Mouse (Mus musculus): Measurements from ENCODE around the gene Dop1b. TPM values are rescaled to one million over a fixed set of nuclear protein-coding genes. Genes with fewer than 3 reads are reported as not detected.

The Dop1b gene
- polyA plus RNA-seq, 2 experiments, result 13.0 to 18.9 TPM

GRCm38 (mm10) chr16:93691206-93691841 lies 20.4 kb upstream of the Dop1b start:
- no peak for ATAC-seq (ENCODE audit: low FRiP score, low read depth)
- no peak overlapping the region for H3K4me3 ChIP-seq (replicated peaks; ENCODE audit: low read length)
- H3K27ac ChIP-seq (replicated peaks; ENCODE audit: low read depth, low read length), result no peak overlapping the region
- DNase-seq (ENCODE audit: low spot score), result no peak
- peaks cover 7% of the 10 kb centered on the region for H3K4me1 ChIP-seq (ENCODE audit: control insufficient read depth, insufficient read depth, low read length)
- H3K4me2 ChIP-seq (replicated peaks; ENCODE audit: low read depth, low read length, severe bottlenecking), result no peak overlapping the region
- H3K9me3 ChIP-seq (ENCODE audit: control insufficient read depth, low read length), result no peaks in the 10 kb centered on the region
- no peaks in the 10 kb centered on the region for H3K27me3 ChIP-seq (ENCODE audit: control insufficient read depth, insufficient read depth, low read length)
- 78% methylated on average over 6 of the region's 6 CpGs for WGBS
- H3K9ac ChIP-seq (ENCODE audit: low read depth, low read length, severe bottlenecking), result no peak overlapping the region
- no peak for TF ChIP-seq POLR2A (IDR thresholded peaks at IDR 0.05; ENCODE audit: borderline replicate concordance, extremely low read depth, insufficient read depth, insufficient read length)
- H3K36me3 ChIP-seq (ENCODE audit: control insufficient read depth, insufficient read depth, low read length), result no peaks in the 10 kb centered on the region

GRCm38 (mm10) chr16:93692744-93693143 lies 19.0 kb upstream of the Dop1b start:
- TF ChIP-seq POLR2A (IDR thresholded peaks at IDR 0.05; ENCODE audit: borderline replicate concordance, extremely low read depth, insufficient read depth, insufficient read length), result no peak
- no peaks in the 10 kb centered on the region for H3K27me3 ChIP-seq (ENCODE audit: control insufficient read depth, insufficient read depth, low read length)
- DNase-seq (ENCODE audit: low spot score), result peak; percentile 66
- no peak overlapping the region for H3K4me2 ChIP-seq (replicated peaks; ENCODE audit: low read depth, low read length, severe bottlenecking)
- H3K4me1 ChIP-seq (ENCODE audit: control insufficient read depth, insufficient read depth, low read length), result peaks cover 7% of the 10 kb centered on the region
- no peak overlapping the region for H3K27ac ChIP-seq (replicated peaks; ENCODE audit: low read depth, low read length)
- H3K36me3 ChIP-seq (ENCODE audit: control insufficient read depth, insufficient read depth, low read length), result no peaks in the 10 kb centered on the region
- no peak overlapping the region for H3K4me3 ChIP-seq (replicated peaks; ENCODE audit: low read length)
- ATAC-seq (ENCODE audit: low FRiP score, low read depth), result peak; percentile 55
- no peak overlapping the region for H3K9ac ChIP-seq (ENCODE audit: low read depth, low read length, severe bottlenecking)
- 20% methylated on average over 2 of the region's 2 CpGs for WGBS
- no peaks in the 10 kb centered on the region for H3K9me3 ChIP-seq (ENCODE audit: control insufficient read depth, low read length)

- Histone ChIP-seq H3K9ac (ENCODE audit: low read depth, low read length, severe bottlenecking) (no peak overlapping the region), H3K36me3 (ENCODE audit: control insufficient read depth, insufficient read depth, low read length) (no peaks in the 10 kb centered on the region), H3K4me1 (ENCODE audit: control insufficient read depth, insufficient read depth, low read length) (no peaks in the 10 kb centered on the region), H3K27ac (replicated peaks; ENCODE audit: low read depth, low read length) (no peak overlapping the region), H3K4me2 (replicated peaks; ENCODE audit: low read depth, low read length, severe bottlenecking) (no peak overlapping the region), H3K9me3 (ENCODE audit: control insufficient read depth, low read length) (no peaks in the 10 kb centered on the region), H3K4me3 (replicated peaks; ENCODE audit: low read length) (no peak overlapping the region), H3K27me3 (ENCODE audit: control insufficient read depth, insufficient read depth, low read length) (0 out of 2 replicates have a peak, but pooled peaks cover 7% of the 10 kb centered on the region)
- TF ChIP-seq POLR2A (IDR thresholded peaks at IDR 0.05; ENCODE audit: borderline replicate concordance, extremely low read depth, insufficient read depth, insufficient read length), result no peak
- DNase-seq (ENCODE audit: low spot score) (no peak), ATAC-seq (ENCODE audit: low FRiP score, low read depth) (no peak)
- 84% methylated on average over 7 of the region's 7 CpGs for WGBS
These were observed 4.6 kb upstream of the Dop1b start for GRCm38 (mm10) chr16:93707116-93707515.

GRCm38 (mm10) chr16:93709217-93709616 lies 2.5 kb upstream of the Dop1b start:
- no peak overlapping the region for H3K4me3 ChIP-seq (replicated peaks; ENCODE audit: low read length)
- TF ChIP-seq POLR2A (IDR thresholded peaks at IDR 0.05; ENCODE audit: borderline replicate concordance, extremely low read depth, insufficient read depth, insufficient read length), result no peak
- 59% methylated on average over 1 of the region's 1 CpGs for WGBS
- H3K36me3 ChIP-seq (ENCODE audit: control insufficient read depth, insufficient read depth, low read length), result no peaks in the 10 kb centered on the region
- DNase-seq (ENCODE audit: low spot score), result no peak
- H3K9me3 ChIP-seq (ENCODE audit: control insufficient read depth, low read length), result no peaks in the 10 kb centered on the region
- peaks cover 5% of the 10 kb centered on the region; the same call in 1 of the 2 replicates for H3K4me1 ChIP-seq (ENCODE audit: control insufficient read depth, insufficient read depth, low read length)
- H3K27ac ChIP-seq (replicated peaks; ENCODE audit: low read depth, low read length), result no peak overlapping the region
- ATAC-seq (ENCODE audit: low FRiP score, low read depth), result no peak
- H3K9ac ChIP-seq (ENCODE audit: low read depth, low read length, severe bottlenecking), result no peak overlapping the region
- H3K4me2 ChIP-seq (replicated peaks; ENCODE audit: low read depth, low read length, severe bottlenecking), result no peak overlapping the region
- peaks cover 11% of the 10 kb centered on the region; the same call in 1 of the 2 replicates for H3K27me3 ChIP-seq (ENCODE audit: control insufficient read depth, insufficient read depth, low read length)

- H3K4me2 ChIP-seq (replicated peaks; ENCODE audit: low read depth, low read length, severe bottlenecking), result peak overlapping the region; percentile 95
- no peak overlapping the region for H3K9ac ChIP-seq (ENCODE audit: low read depth, low read length, severe bottlenecking)
- ATAC-seq (ENCODE audit: low FRiP score, low read depth) (peak; percentile 7; the same call in 1 of the 2 replicates), DNase-seq (ENCODE audit: low spot score) (peak; percentile 80)
- under 1% methylated on average over 11 of the region's 11 CpGs for WGBS
- no peak overlapping the region for H3K27ac ChIP-seq (replicated peaks; ENCODE audit: low read depth, low read length)
- H3K9me3 ChIP-seq (ENCODE audit: control insufficient read depth, low read length), result no peaks in the 10 kb centered on the region
- H3K36me3 ChIP-seq (ENCODE audit: control insufficient read depth, insufficient read depth, low read length), result no peaks in the 10 kb centered on the region
- peak overlapping the region; percentile 75 for H3K4me3 ChIP-seq (replicated peaks; ENCODE audit: low read length)
- H3K27me3 ChIP-seq (ENCODE audit: control insufficient read depth, insufficient read depth, low read length), result peaks cover 11% of the 10 kb centered on the region; the same call in 1 of the 2 replicates
- TF ChIP-seq POLR2A (IDR thresholded peaks at IDR 0.05; ENCODE audit: borderline replicate concordance, extremely low read depth, insufficient read depth, insufficient read length), result no peak
- peaks cover 5% of the 10 kb centered on the region; the same call in 1 of the 2 replicates for H3K4me1 ChIP-seq (ENCODE audit: control insufficient read depth, insufficient read depth, low read length)
These were observed 780 bp upstream of the Dop1b start for GRCm38 (mm10) chr16:93710924-93711323.
